In genomic region chr4:59901810-59902209, GRCm38 (mm10) we compare ENCODE assay signal across 21 mouse cellular contexts. TPM values are rescaled to one million over a fixed set of nuclear protein-coding genes. Genes with fewer than 3 reads are reported as not detected.
"Had no signal": no experiment of that assay in that cellular context is flagged by ENCODE, and none has a peak within 500 bp of the region (broad histone marks: within the 10 kb centered on the region; RNA-seq: fewer than 3 reads in every experiment).

No protein-coding gene starts in this region.

- H3K9ac ChIP-seq: kidney, embryonic 15.5 days; limb, embryonic 13.5 days; liver, embryonic 14.5 days; midbrain, embryonic 12.5 days; neural tube, embryonic 13.5 days had no signal

- ATAC-seq: midbrain, embryonic 16.5 days had no signal

- DNase-seq: kidney, postnatal 14 days; left cerebral cortex, postnatal 4 days; lung, adult 2 months; retina, postnatal 1 day; right cerebral cortex, postnatal 4 days; spleen, adult 18-20 months; thymus, adult 18-20 months had no signal

- H3K9me3 ChIP-seq: kidney, embryonic 15.5 days; limb, embryonic 13.5 days; midbrain, embryonic 12.5 days; neural tube, embryonic 13.5 days had no signal

- H3K4me1 ChIP-seq: limb, embryonic 13.5 days; midbrain, embryonic 12.5 days; neural tube, embryonic 13.5 days had no signal

- H3K4me2 ChIP-seq: kidney, embryonic 15.5 days; limb, embryonic 13.5 days; midbrain, embryonic 12.5 days; neural tube, embryonic 13.5 days had no signal

- H3K27me3 ChIP-seq: kidney, embryonic 15.5 days; limb, embryonic 13.5 days; midbrain, embryonic 12.5 days; neural tube, embryonic 13.5 days had no signal

- H3K27ac ChIP-seq: kidney, embryonic 15.5 days; limb, embryonic 13.5 days; liver, embryonic 14.5 days; midbrain, embryonic 12.5 days; neural tube, embryonic 13.5 days had no signal

- H3K4me3 ChIP-seq: kidney, embryonic 15.5 days; limb, embryonic 13.5 days; midbrain, embryonic 12.5 days; neural tube, embryonic 13.5 days had no signal

RNA-seq across cellular contexts. Expression of gene Slc46a2, which starts 13.0 kb away (rescaled TPM):
- total RNA-seq: layer of hippocampus, adult 8-10 months; layer of hippocampus, postnatal 14 days; left cerebral cortex, adult 18-20 months; left cerebral cortex, postnatal 10 days; left cerebral cortex, postnatal 4 days; liver, adult 2 months; megakaryocyte-erythroid progenitor cell, adult 5-6 weeks had no signal
- polyA plus RNA-seq: kidney, embryonic 15.5 days; large intestine, adult 2 months; liver, adult 2 months; liver, embryonic 14.5 days; midbrain, embryonic 12.5 days; neural tube, embryonic 13.5 days had no signal

RNA-seq across cellular contexts. Expression of gene Mup4, which starts 58.7 kb away (rescaled TPM):
- total RNA-seq: layer of hippocampus, adult 8-10 months; layer of hippocampus, postnatal 14 days; left cerebral cortex, adult 18-20 months; left cerebral cortex, postnatal 10 days; left cerebral cortex, postnatal 4 days; liver, adult 2 months; megakaryocyte-erythroid progenitor cell, adult 5-6 weeks had no signal
- polyA plus RNA-seq: kidney, embryonic 15.5 days; large intestine, adult 2 months; limb, embryonic 13.5 days; liver, adult 2 months; liver, embryonic 14.5 days; lung, adult 2 months; midbrain, embryonic 12.5 days; midbrain, embryonic 16.5 days; neural tube, embryonic 13.5 days; stomach, embryonic 14.5 days had no signal
